Mouse (Mus musculus): ENCODE measurements around the gene Dpf2. TPM values are rescaled to one million over a fixed set of nuclear protein-coding genes. Genes with fewer than 3 reads are reported as not detected.
A peak's percentile ranks its signal among the peaks of the same experiment; 100 is the strongest.

Gene Dpf2
- polyA plus RNA-seq, 1 experiment, result 71.5 TPM

DNA sequence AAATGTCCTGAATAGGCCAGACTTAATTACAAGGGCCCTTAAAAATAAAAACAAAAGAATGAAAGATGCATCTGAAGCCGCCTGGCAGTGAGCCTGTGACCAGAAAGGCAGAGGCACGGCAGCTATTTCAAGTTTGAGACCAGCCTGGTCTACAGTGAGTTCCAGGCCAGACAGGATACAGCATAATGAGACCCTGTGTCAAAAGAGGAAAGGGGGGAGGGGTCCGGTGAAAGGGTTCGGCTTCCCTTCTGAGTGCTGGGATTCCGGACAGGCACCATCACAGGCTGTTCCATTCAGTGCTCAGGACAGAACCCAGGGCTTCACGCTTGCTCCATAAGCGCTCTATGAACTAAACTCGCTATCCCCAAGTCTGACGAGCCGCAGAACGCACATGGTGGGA, 14.2 kb upstream of the Dpf2 start:
- peak; percentile 64 for DNase-seq
- WGBS, result 65% methylated on average over 11 of the region's 11 CpGs
- H3K36me3 ChIP-seq (ENCODE audit: control insufficient read depth, insufficient read depth, low read length), result no peaks in the 10 kb centered on the region
- no peaks in the 10 kb centered on the region for H3K27me3 ChIP-seq (replicated peaks; ENCODE audit: control insufficient read depth, insufficient read depth, low read length)
- TF ChIP-seq POLR2A (IDR thresholded peaks at IDR 0.05; ENCODE audit: low read depth, low read length), result no peak
- H3K4me1 ChIP-seq (ENCODE audit: control insufficient read depth, insufficient read depth, low read length), result peaks cover 25% of the 10 kb centered on the region
- no peak overlapping the region for H3K27ac ChIP-seq (ENCODE audit: insufficient read depth, low read depth, low read length)
- no peak overlapping the region for H3K4me3 ChIP-seq (ENCODE audit: insufficient read depth, low read depth, low read length)

DNA sequence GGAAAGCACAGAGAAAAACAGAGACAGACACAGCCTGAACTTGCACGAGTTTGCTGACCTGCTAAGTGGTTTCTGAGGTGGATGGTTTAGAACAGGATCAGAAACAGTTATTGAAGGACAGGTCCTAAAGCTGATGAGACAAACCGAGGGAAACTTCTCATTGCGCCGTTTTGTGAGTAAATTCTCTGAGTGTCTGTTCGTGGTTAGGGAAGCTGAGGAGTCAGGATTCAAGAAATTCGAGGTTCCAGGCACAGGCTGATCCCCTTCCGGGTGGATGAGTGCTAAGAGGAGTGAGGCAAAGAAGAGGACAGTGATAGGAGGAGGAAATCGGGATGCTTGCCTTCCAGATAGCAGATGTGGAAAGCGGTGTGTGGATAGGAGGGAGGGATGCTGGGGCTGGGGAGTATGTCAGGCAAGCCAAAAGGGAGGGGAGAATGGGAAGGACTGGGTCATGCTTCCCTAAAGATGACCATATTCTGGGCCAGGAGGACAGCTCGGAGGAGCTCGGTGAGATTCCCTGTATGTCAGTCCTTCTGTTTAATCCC, 12.6 kb upstream of the Dpf2 start:
- H3K4me1 ChIP-seq (ENCODE audit: control insufficient read depth, insufficient read depth, low read length), result peaks cover 22% of the 10 kb centered on the region
- no peaks in the 10 kb centered on the region for H3K27me3 ChIP-seq (replicated peaks; ENCODE audit: control insufficient read depth, insufficient read depth, low read length)
- H3K27ac ChIP-seq (ENCODE audit: insufficient read depth, low read depth, low read length), result peak overlapping the region; percentile 66
- TF ChIP-seq CTCF (conservative IDR thresholded peaks at IDR 0.05; ENCODE audit: insufficient read depth, insufficient read length, low read depth, low read length) (no peak), POLR2A (IDR thresholded peaks at IDR 0.05; ENCODE audit: low read depth, low read length) (no peak)
- DNase-seq, result no peak
- H3K36me3 ChIP-seq (ENCODE audit: control insufficient read depth, insufficient read depth, low read length), result no peaks in the 10 kb centered on the region
- 37% methylated on average over 11 of the region's 11 CpGs for WGBS
- H3K4me3 ChIP-seq (ENCODE audit: insufficient read depth, low read depth, low read length), result peak overlapping the region; percentile 27

DNA sequence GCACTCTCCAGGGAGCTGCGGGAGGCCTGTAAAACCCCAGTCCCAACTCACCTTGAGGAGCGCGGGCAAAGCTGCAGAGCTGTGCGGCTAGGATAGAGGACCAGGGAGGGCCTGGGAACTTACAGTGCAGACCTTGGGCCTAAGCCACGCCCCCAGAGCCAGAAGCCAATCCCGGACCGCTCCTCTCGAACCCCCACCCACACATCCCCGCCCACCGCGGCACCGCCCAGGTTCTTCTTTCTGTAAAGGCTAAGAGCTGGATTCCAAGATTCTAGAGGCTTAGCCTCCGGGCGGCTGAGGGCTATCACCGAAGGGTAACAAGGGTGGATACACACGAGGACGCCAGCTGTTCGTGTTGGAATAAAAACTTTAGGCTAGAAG, 11.9 kb upstream of the Dpf2 start, which contains the start of gene Cdc42ep2:
Gene Cdc42ep2 (minus strand): TSS at position 104 of the 381 bp plus-strand sequence.
- H3K4me1 ChIP-seq (ENCODE audit: control insufficient read depth, insufficient read depth, low read length), result peaks cover 16% of the 10 kb centered on the region
- no peaks in the 10 kb centered on the region for H3K27me3 ChIP-seq (replicated peaks; ENCODE audit: control insufficient read depth, insufficient read depth, low read length)
- no peaks in the 10 kb centered on the region for H3K36me3 ChIP-seq (ENCODE audit: control insufficient read depth, insufficient read depth, low read length)
- WGBS, result under 1% methylated on average over 18 of the region's 18 CpGs
- DNase-seq, result peak; percentile 98
- peak within 1 kb of the TSS; percentile 77 for H3K4me3 ChIP-seq (ENCODE audit: insufficient read depth, low read depth, low read length)
- peak within 1 kb of the TSS; percentile 82 for H3K27ac ChIP-seq (ENCODE audit: insufficient read depth, low read depth, low read length)
- TF ChIP-seq POLR2A (IDR thresholded peaks at IDR 0.05; ENCODE audit: low read depth, low read length) (peak; percentile 89), CTCF (conservative IDR thresholded peaks at IDR 0.05; ENCODE audit: insufficient read depth, insufficient read length, low read depth, low read length) (no peak)

DNA sequence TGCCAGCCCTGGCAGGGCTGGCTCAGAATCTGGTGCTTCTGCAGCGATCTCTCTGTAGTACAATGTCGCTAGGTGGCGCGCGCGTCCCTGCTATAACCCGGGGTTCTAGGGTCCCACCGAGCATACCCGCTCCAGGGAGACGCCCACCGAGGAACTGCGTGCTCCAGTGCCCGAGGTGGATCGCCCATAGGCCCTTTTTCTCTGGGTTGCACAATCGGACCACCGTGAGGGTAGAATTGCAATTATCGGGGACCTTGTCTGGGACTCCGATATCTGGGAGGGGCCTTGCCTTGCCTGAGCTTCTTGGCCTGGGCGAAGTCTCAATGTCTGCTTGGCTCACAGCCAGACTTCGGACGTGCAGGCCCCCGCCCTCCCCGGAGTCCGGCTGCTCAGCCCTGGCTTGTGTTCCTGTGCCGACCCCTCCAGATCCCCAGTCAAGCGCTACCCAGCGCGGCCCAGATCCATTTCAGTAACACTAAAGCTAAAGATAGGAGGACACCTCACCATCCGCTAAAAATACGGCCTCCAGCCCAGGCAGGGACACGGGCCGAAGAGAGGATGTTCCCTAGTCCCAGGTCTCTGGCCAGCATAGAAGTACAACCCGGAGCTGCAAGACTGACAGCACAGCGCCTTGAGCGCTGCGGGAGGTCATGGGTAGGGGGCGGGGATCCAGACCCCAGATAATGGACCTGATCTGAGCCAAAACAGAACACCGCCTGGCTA, 11.3 kb upstream of the Dpf2 start:
- peak; percentile 93 for DNase-seq
- Histone ChIP-seq H3K27me3 (replicated peaks; ENCODE audit: control insufficient read depth, insufficient read depth, low read length) (no peaks in the 10 kb centered on the region), H3K4me3 (ENCODE audit: insufficient read depth, low read depth, low read length) (peak overlapping the region; percentile 77), H3K36me3 (ENCODE audit: control insufficient read depth, insufficient read depth, low read length) (no peaks in the 10 kb centered on the region), H3K4me1 (ENCODE audit: control insufficient read depth, insufficient read depth, low read length) (peaks cover 11% of the 10 kb centered on the region), H3K27ac (ENCODE audit: insufficient read depth, low read depth, low read length) (peak overlapping the region; percentile 82)
- under 1% methylated on average over 38 of the region's 38 CpGs for WGBS
- TF ChIP-seq POLR2A (IDR thresholded peaks at IDR 0.05; ENCODE audit: low read depth, low read length) (no peak), CTCF (conservative IDR thresholded peaks at IDR 0.05; ENCODE audit: insufficient read depth, insufficient read length, low read depth, low read length) (peak; percentile 76)

DNA sequence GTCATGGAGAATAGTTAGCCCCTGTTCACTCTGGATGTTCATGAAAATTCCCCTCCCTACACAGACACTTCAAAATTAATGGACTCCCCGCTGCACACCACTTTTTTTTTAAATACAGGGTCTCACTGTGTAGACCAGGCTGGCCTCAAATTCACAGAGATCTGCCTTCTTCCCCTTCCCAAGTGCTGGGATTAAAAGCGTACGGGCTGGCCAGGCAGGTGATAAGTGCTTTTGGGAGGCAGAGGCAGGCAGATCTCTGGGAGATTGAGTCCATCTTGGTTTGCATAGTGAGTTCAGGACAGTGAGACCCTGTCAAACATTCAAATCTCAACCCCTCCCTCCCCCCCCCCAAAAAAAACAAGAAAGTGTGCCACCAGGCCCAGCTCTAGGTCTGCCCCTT, 10.2 kb upstream of the Dpf2 start:
- TF ChIP-seq CTCF (conservative IDR thresholded peaks at IDR 0.05; ENCODE audit: insufficient read depth, insufficient read length, low read depth, low read length), result no peak
- no peak for TF ChIP-seq POLR2A (IDR thresholded peaks at IDR 0.05; ENCODE audit: low read depth, low read length)
- no peak overlapping the region for H3K4me3 ChIP-seq (ENCODE audit: insufficient read depth, low read depth, low read length)
- peak overlapping the region; percentile 24 for H3K27ac ChIP-seq (ENCODE audit: insufficient read depth, low read depth, low read length)
- no peak for DNase-seq
- no peaks in the 10 kb centered on the region for H3K36me3 ChIP-seq (ENCODE audit: control insufficient read depth, insufficient read depth, low read length)
- 73% methylated on average over 3 of the region's 3 CpGs for WGBS
- no peaks in the 10 kb centered on the region for H3K27me3 ChIP-seq (replicated peaks; ENCODE audit: control insufficient read depth, insufficient read depth, low read length)
- peaks cover under 1% of the 10 kb centered on the region; the same call in 1 of the 2 replicates for H3K4me1 ChIP-seq (ENCODE audit: control insufficient read depth, insufficient read depth, low read length)

DNA sequence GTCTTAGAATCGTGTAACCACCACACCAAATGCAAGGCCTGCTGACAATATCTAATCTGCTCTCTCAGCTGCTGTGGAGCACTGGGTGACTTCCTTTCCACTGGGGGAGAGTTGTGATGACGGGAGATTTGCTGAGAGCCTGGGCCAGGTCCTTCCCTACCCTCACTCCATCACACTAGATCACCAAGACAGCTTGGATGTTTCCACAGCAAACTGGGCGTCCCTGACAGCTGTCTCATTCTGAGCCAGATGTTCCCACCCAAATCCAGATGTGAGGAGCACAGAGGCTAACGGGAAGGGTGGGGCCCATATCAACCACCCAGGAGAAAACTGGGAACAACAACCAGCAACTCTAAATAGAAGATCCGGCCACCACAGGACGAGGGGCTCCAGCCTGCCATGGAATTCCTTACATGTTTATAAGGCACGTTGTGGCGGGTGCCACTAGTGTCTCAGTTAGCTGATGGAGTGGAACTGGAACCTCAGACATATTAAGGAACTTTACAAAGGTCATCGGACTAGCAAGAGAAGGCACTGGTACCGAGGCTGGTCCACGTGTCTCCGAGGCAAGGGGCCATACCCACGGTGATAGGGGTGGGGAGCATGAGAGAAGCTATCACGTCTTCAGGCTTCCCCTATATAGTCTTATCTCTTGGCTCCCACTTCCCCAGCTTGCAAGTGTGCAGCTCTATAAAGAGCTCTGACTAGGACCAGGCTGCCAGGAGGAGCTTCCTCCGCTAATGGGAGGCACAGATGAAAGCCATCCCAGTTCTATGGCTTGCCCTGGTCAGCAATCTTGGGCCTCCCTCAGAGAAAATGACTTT, 9.5 kb upstream of the Dpf2 start:
- Histone ChIP-seq H3K4me1 (ENCODE audit: control insufficient read depth, insufficient read depth, low read length) (no peaks in the 10 kb centered on the region), H3K36me3 (ENCODE audit: control insufficient read depth, insufficient read depth, low read length) (peaks cover 1% of the 10 kb centered on the region; the same call in 1 of the 2 replicates), H3K4me3 (ENCODE audit: insufficient read depth, low read depth, low read length) (0 out of 2 replicates have a peak overlapping the region, but pooled peaks have one; percentile 3), H3K27me3 (replicated peaks; ENCODE audit: control insufficient read depth, insufficient read depth, low read length) (no peaks in the 10 kb centered on the region), H3K27ac (ENCODE audit: insufficient read depth, low read depth, low read length) (peak overlapping the region; percentile 47)
- DNase-seq, result peak; percentile 56
- TF ChIP-seq POLR2A (IDR thresholded peaks at IDR 0.05; ENCODE audit: low read depth, low read length), result no peak
- TF ChIP-seq CTCF (conservative IDR thresholded peaks at IDR 0.05; ENCODE audit: insufficient read depth, insufficient read length, low read depth, low read length), result no peak
- WGBS, result 54% methylated on average over 15 of the region's 15 CpGs

DNA sequence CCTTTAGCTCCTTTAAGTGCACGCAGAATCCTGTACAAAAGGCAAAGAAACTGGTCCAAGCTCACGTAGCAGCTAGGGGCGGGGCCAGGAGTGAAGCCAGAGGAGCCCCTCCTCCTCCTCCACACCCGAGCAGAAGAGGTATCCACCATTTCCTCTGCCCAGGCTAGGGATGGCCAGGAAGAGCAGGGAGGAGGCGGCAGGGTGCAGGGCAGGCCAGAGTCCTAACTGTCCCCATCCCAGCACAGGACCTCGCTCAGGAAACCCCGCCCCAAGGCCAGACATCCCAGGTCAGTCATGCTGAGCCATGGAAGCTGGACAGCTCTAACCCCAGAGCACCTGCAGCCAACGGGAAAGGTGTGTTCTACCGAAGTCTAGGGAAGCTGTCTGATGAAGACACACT, 8.9 kb upstream of the Dpf2 start:
- peaks cover 1% of the 10 kb centered on the region for H3K36me3 ChIP-seq (ENCODE audit: control insufficient read depth, insufficient read depth, low read length)
- WGBS, result 13% methylated on average over 9 of the region's 9 CpGs
- H3K4me3 ChIP-seq (ENCODE audit: insufficient read depth, low read depth, low read length), result 0 out of 2 replicates have a peak overlapping the region, but pooled peaks have one; percentile 3
- TF ChIP-seq POLR2A (IDR thresholded peaks at IDR 0.05; ENCODE audit: low read depth, low read length) (no peak), CTCF (conservative IDR thresholded peaks at IDR 0.05; ENCODE audit: insufficient read depth, insufficient read length, low read depth, low read length) (no peak)
- peak overlapping the region; percentile 47 for H3K27ac ChIP-seq (ENCODE audit: insufficient read depth, low read depth, low read length)
- peak; percentile 77 for DNase-seq
- H3K27me3 ChIP-seq (replicated peaks; ENCODE audit: control insufficient read depth, insufficient read depth, low read length), result no peaks in the 10 kb centered on the region
- no peaks in the 10 kb centered on the region for H3K4me1 ChIP-seq (ENCODE audit: control insufficient read depth, insufficient read depth, low read length)
